Mouse (Mus musculus) kidney, postnatal 25 days (tissue): Measurements from ENCODE around the gene P2ry6.

Experiments
- DNase-seq, 2 experiments: peaks; one replicate each; pipeline ENCODE4 v3.0.0; 2021; ENCODE audit warnings: mixed read lengths in 2 of 2

Gene P2ry6

DNA sequence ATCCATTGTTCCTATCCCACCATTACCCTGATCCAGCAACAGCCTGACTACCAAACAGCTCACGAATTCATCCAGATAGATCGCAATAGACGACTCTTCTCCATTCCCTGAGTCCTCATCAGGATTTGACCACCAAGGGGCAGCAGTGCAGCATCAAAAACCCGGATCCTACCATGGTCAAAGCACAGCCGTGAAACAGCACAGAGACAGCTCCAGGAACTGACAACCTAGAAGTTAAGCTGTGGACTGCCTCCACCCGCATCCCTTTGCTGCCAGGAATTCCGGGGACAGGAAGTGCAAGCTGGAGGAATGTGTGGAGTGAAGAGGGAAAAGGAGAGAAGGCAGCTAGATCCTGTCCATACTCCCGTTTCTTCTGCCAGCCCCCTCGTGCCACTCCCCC is 13.6 kb upstream of the P2ry6 start:
- peak; percentile 85 to 86 for DNase-seq

DNA sequence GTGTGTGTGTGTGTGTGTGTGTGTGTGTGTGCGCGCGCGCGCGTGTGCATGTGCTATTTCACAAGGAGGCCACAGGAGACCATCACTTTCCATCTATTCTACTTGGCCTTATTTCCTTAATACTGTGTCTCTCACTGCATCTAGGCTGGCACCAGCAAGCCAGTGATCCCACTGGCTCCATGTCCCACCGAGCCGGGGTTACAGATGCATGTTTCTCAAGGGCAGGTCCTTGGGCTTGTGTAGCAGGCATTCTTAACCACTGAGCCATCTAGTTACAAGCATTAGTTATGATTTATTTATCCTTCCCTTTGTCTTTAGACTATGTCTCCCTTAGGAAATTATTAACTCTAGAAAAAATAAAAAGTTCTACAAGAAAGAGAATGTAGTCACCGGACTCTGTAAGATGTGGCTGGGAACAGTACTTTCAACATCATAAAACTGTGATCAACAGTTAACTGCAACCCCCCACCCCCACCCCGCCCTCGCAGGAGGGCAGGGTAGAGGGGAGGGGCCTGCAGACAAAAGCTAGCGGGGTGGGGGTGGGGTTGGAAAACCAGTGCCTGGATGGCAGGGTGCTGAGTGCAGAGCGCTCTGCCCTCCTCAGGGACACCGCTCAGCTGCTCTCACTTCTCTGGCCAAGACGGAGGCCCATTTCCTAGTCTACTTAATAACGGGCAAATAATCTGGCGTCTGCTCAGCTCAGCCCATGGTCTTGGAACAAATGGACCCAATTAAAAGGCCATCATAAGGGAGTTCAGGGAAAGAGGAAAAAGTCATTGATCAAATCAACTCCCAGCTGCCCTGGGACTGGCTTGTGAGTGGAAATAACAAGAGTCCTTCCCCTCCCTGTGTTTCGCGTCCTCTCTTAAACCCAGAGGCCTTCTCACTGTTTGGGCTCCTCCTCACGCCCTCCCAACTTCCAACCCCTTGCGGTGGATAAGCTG is 10.3 kb upstream of the P2ry6 start:
- peak; percentile 34 to 66 for DNase-seq

DNA sequence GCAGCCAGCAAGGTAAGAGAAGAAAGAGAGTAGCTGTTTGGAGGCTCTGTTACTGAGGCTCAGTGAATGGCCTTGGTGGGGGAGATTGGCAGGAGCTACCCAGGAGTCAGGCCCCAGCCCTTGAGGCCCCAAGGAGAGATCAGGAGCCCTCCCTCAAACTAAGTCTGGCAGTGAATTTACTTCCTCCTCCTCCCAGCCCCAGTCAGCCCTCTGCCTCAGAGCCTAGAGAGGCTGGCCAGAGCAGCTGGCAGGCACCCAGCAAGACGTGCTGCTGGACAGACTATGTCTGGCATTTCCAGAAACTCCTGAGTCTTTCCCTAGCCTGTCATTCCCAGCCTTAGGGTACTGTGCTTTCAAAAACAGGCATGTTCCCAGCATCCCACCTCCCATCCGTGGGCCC is 4.7 kb upstream of the P2ry6 start:
- DNase-seq, result peak; percentile 79 to 83

DNA sequence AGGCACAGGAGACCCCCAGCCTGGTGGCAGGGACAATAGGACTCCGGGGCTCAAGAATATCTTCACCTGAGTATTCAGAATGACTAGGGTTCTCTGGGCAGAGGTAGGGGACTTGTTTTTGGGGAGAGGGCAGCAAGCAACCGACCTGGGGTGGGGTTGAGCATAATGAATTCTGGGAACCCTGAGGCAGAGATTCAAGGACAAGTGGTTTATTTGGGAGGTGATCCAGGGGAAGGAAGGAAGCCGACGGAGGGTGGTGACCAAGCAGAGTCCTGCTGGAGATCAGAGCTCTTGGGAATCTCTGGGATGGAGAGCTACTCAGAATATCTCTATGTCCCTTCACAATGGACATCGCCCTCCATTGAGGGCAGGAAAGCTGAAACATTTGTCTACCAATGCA is 3.7 kb upstream of the P2ry6 start:
- DNase-seq, result no peak

DNA sequence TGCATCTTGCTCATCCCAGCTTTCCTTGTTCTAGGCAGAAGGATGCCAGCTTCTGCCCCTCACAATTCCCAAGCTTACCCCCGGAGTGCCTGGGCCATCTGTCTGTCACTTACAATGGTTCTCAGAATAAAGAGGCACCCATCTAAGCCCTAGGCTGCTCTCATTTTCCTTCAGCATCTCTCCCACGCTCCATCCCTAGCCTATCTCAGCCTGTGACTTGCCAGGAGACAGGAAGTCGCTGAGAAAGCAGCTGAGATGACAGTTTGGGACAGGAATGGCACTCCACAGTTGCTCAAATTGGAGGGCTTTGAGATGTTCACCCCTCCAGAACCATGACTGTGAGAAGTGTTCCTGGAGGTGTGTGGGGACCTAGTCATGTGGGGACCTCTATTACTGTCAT is 1.6 kb downstream of the P2ry6 start:
- no peak for DNase-seq

DNA sequence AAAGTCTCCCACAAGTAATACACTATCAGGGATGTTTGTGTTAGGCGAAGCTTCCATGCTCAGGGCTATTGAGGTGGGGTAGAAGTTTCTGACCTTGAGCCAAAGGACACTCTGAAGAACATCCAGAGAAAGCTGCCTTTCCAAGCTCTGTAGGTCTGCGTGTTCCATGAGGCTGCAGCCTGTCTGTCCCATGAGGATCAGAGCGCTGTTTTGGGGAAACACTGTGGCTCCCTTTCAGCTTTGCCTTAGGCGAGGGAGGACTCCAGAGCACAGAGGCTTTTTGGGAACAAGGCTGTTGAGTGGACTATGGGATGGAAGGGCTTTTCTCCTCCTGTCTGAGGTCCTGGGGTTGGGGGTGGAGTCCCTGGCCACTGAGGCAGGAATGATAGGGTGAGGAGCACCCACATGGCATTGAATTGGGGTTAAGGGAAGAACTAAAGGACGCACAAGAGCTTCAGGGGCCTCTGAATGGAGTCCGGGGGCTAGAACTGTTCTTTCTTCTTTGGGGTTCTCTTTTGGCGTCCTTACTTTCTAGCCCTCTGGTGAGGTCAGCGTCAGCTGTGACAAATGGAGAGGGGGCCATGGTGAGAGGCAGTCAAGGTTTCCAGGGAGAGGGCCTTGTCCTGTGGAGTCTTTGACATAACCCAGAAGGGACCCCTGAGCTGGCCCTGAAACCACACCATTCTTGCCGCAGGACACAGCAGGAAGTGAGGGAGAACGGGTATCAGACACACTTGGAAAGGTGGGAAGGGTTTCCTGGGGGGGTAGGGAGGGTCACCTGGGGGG is 5.4 kb downstream of the P2ry6 start:
- DNase-seq, result no peak

DNA sequence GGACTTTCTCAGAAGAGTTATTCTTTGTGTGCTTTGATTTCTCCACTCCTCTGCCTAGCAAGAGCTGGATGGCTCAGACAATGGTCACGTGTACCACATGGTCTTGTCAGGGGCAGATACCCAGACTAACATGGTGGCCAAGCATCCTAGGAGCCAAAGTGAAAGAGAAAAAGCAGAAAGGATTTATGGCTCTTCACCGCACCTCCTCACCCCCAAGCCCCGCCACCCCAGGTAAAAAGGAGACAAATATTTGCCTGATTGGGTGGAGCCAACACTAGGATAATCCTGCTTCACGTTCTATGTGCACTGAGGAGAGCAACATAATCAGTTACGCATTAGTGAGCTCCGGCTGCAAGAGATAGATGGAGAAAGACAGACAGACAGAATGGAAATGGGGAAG is 6.1 kb downstream of the P2ry6 start:
- no peak for DNase-seq

DNA sequence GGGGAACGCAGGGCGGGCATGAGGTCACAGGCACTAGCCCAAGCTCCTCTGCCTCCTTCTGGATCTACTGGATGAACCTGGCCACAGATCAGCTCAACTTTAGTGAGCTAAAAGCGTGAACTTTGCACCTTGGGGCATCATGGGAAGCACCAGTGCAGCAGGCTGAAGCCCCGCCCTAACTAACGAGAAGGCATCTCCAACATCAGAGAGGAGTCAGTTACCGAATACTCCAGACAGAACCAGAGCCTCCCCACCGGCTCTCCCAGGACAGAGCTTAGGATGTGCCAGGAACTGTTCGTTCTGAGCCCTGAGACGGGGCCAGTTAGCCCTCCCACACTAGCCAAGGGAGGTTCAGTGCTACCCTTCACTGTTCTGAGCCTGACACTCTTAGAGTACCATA is 6.6 kb downstream of the P2ry6 start:
- DNase-seq, result no peak

DNA sequence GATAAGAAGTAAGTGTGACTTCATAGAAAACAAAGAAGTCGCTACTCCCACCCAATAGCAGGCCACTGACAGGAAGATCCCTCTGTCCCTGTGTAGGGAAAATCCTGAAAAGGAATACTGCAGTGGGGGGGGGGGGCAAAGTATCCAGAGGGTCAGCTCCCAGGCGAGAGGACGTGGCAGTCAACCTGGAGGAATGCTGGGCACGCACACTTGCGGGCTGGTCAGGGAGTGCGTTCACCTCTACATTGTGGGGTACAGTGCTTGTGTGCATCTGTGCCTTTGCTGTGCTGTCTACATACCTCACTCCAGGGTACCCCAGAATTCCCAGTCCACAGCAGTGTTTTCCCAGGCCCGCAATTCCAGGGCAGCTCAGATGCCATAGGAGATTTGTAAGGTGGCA is 8.4 kb downstream of the P2ry6 start:
- no peak for DNase-seq

DNA sequence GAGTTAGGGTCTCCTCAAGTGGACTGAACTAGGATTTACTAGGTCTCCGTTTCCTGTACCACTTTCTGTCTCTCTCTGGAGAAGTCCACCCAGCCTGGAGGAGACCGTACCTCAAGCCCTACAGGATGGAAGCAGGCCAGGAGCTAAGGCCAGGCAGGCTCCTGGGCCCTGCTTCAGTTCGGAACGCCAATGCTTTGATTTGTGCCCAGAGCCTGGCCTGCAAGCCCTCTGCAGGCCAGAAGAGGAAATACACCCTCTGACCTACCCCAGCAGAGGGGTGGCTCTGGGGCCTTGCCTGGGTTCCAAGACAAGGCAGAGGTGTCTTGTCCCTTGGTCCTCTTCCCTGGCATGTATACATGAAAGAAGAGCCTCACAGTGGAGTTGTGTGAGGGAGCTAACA is 9.4 kb downstream of the P2ry6 start:
- peak in 1 of 2 experiments; percentile 57 for DNase-seq

DNA sequence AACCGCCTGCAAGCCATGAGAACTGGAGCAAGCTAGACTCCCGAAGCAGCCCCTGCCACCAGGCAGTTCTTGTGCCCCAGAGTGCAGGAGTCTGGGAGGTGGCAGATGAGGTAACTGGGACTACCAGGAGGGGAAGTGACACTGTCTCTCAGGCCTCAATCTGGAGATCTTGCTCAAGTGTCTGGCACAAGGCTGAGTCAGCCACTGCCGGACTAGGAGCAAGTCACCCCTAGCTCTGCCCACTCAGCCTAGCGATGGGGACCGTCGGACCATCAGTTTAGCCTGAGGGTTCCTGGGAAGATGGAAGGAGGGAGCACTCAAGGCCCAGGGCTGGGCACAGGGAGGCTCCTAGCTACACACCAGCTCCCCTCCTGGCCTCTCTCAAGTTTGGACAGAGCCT is 10.2 kb downstream of the P2ry6 start:
- DNase-seq, result no peak

DNA sequence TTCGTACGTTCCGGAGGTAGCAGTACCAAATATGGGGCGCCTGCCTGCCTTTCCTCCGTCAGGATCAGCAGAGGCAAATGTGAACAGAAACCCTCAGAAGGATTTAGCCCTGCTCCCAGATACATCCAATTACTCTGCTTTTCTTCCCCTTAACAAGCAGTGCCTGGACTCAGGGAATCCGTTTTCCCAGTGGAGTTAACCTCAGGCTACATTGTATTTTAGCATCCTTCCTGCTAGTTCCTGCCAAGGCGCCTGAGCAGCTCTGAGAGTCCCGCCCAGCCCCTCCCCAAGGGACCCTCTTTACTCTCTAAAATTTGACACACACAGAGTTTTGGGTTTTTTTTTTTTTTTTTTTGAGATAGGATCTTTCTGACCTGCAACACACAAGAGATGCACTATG is 11.1 kb downstream of the P2ry6 start:
- no peak for DNase-seq

DNA sequence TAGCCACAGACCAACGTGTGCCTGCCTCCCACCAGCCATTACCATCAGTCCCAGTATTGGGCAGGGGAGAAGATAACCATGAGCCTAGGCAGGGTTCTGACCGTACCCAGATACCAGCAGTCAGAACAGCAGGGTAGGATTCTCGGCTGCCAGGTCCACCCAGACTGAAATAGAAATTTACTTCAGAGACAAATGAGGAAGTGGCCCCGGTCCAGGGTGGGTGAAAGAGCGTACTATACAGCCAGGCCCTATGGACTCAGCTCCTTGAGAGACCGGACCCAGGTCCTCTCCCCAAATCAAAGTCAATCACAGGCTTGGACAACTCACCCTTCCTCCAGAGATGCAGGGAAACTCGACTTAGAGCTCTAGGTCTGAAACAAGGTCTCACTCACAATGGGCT is 13.3 kb downstream of the P2ry6 start:
- DNase-seq, result no peak

DNA sequence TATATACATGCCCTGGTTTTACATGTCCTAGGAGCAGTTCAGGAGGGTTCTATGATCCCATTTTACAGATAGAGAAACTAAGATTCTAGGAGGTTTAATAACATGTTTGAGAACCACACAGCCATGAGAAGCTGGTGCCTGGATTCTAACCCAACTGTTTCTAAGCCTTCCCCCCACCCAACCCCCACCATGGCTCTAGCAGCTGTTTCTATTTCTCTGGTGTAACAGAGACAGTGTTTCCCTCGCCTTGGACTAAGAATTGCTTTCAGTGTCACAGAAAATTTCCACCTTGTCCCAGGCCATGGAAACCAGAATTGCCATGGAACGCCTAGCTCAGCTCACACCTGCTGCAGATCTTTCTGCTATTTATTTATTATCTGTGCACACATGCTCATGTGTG is 14.0 kb downstream of the P2ry6 start:
- no peak for DNase-seq

DNA sequence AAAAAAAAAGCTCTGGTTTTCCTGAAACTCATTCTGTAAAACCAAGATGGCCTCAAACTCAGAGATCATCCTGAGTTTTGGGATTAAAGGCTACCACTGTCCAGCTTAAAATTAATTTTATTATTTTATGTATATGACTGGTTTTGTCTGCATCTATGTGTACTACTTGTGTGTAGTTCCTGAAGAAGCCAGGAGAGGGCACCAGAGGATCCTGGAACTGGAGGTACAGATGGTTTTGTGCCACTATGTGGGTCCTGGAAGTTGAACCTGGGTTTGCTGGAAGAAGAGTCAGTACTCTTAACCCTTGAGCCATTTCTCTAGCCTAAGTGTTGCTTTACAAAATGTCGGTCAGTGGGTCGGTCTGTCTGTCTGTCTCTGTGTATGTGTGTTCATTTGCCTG is 16.0 kb downstream of the P2ry6 start:
- DNase-seq, result no peak

DNA sequence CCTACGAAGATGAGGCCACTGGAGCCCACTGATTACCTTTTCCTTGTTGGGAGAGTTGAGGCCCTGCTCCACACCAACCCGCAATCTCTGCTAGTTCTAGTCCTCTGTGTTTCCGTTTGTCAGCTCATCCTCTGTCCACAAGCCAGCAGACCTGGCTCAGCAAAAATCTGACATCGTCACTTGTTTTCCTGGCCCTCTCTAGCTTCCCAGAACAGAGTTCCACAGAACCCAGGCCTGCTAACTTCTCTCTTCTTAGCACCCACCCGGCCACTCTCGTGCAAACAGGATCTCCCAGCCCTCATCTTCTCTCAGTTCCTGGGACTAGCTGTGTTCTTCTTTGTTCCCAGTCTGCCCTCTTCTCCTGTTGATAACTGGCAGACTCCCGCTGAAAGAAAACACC is 21.8 kb downstream of the P2ry6 start:
- DNase-seq, result no peak

DNA sequence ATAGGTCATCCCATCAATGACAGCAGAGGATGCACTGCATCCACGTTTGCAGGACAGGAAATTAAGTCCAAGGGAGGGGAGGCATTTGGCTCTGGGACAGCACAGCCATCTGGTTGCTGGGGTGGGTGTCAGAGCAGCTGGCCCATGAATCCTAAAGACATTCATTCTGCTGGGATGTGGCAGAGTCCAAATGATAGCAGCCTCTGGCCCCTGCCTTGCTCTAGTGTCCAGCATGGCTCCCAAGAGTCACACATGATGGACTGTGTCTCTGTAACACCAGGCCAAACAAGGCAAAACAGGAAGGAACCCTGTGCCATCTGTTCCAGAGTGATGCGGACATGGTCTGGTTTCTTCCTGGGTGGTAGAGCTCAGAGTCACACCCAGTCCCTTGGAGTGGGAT is 22.5 kb downstream of the P2ry6 start:
- no peak for DNase-seq

DNA sequence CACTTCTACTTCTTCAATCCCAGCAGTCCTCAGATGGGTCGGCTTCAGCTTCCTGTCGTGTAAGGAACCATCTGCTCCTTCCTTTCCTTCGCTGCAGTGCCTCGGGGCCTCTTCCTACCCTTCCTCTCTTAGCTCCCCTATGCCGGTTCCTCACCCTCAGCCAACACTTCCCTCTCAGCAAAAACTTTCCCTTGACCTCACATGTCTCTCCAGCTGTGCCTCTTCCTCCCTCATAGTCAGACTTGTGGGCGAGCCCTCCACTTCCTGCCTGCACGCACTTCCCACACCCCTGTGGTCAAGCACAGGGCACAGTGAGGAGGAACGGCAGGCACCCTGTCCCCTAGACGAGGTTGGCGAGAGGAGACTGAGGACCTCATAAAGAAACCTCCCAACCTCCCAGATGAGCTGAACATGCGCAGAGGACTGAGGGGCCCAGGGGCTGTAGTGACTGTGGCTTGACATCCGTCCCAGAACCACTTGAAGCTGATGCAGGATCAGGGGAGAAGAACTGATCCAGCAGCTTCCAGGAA is 23.9 kb downstream of the P2ry6 start:
- peak in 1 of 2 experiments; percentile 67 for DNase-seq

DNA sequence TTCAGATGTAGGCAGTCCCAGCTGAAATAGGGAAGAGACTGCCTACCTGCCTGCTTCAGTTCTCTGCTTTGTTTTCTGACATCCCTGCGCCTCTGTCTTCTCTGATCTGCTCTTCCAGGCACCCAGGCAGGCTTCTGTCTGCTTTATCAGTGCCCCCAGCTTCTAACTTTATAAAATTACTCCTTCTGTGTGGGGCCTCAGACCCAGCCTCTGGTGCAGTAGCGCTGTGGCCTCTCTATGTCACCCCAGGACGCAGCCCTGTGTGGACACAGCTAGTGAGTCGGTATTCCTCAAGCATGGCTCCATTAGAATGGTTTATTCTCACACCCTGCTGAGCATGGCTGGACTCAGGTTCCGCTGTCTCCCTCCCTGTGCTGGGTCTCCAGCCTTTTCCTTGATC is 24.4 kb downstream of the P2ry6 start:
- DNase-seq, result no peak

DNA sequence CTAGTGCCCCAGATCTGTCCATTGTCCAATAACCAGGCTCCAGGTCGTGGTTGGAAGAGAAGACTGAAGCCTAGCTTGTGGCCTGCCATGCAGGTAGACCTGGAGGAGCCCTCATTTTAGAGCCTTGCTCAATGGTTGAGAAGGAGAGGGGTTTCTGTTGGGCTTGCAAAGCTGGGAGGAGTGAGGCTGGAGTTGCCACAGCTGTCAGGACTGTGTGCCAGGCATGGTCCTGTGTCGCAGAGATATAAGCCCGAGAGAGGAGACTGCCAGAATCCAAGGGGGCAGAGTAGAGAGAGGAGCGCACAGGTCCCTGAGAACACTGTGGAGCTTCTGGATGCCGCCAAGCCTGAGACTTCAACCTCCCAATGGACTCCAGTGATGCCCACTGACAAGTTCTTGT is 29.7 kb downstream of the P2ry6 start:
- DNase-seq, result no peak

DNA sequence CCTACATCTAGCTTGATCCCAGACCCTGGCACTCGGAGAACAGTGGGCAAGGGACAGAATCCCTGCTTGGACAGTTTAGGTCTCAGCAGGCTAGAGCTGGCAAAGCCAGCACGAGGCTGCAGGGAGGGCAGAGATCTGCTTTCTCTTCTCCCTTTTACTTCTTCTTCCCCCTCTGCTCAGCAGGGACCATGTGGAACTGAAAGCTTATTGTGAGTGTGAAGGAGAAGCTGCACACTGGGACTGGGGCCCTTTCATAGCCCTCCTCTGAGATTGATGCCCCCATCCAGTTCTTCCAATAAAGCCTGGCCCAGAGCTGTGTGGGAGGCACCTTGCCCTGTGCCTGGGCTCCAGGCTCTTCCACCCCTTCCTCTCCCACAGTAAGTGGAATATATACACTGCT is 30.1 kb downstream of the P2ry6 start:
- DNase-seq, result no peak

DNA sequence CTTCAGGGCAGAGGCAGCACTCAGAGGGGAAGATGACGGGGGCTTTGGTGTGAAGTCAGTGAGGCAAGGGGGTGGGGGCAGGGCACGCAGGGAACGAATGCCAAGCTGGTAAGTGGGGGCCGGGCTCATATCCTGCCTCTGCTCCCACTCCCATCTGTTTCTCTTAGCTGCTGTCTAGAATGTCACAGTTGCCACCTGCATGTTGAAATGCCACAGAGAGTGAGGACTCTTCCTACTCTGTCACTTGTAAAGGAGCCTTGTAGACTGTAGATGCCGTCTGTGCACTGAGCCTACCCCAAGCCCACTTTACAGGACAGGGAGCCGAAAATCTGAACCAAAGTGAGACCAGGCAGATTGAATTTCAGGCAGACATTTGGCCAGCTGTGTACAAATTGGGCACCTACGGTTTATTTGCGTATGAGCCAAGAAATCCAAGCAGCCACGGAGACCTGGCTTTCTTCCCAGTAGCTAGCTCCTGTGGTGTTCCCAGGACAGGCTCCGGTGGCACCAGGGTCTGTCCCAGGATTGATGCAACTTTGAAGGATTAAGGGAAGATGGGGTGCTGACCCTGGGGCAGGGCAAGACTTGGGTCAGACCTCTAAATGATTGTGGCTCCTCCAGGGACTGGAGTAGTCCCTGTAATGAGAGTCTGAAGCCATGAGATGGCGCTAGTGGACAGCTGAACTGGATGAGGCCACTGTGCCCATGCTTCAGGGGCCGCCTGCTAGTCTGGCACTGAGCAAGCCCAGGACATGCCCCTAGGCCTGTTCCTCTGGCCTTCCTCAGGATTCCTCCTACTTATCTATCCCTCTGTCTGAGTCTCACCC is 31.4 kb downstream of the P2ry6 start:
- peak; percentile 67 for DNase-seq

DNA sequence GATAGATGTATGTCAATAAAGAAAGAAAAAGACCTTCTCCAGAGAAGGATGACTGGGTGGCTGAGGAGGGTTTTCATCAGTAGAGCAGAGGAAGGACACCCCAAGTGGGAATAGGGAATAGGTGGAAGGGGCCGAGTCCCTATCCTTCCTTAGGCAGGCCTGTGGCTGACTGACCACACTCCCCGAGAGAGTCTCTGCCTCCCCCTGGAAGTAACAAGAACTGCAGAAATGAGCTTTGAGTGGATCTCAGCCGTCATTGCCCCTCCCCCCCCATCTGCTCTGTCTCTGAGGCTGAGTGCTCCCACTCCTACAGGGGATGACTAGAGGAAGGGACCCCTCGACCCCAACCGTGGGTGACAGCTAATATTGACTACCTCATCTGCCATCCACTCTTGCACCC is 33.3 kb downstream of the P2ry6 start:
- DNase-seq, result no peak
